Mouse (Mus musculus): ENCODE data around the gene Clrn3.
"Not testable (repeated sequence)": the region's sequence is repeated elsewhere in the genome, so short reads cannot be mapped to it uniquely, and the experiment has no call there.

Clrn3 gene

GRCm38 (mm10) chr7:135535908-135536307 is 7.5 kb upstream of the Clrn3 start:
- no peak for DNase-seq (ENCODE audit: low spot score)

DNA sequence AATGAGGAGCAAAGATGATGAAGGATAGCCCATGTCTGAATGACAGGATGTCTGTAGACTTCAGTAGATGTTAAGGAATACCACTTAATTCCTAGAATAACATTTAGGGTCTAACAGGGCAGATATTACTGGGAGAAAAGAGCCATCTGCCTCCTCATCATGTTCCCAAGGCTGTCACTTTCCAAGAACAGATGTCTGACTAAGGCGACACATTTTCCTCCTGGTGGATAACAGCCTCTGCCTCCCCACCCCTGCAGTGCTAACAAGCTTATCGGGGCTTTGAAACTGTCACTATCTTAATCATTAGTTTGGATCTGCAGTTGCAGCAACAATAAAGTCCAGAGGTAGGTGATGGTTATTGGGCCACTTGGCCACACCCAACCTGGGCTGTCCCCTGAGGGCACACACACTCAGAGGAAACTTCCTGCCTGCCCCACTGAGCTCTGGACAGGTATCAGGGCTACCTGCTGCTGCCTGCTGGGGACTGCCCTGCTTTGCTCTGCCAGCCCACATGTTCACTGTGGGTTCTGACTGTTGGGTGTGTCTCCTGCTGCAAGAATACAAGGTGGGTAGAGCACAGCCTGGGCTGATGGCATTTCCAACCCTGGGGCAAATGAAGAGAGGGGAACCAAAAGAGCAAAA is 6.2 kb upstream of the Clrn3 start:
- DNase-seq (ENCODE audit: low spot score), result no peak

DNA sequence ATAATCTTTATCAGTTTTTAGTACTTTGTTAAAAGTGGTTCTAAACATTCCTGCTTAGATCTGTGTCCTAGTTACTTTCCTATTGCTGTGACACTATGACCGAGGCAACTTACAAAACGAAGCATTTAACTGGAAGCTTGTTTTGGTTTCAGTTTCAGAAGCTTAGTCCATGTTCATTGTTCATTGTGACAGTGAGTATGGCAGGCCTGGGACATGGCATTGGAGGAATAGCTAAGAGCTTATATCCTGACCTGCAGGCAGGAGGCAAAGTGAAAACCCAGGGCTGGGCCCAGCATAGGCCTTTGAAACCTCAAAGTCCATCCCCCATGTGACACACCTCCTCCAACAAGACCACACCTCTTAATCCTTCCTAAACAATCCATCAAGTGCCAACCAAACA is 614 bp upstream of the Clrn3 start:
- DNase-seq (ENCODE audit: low spot score), result no peak

DNA sequence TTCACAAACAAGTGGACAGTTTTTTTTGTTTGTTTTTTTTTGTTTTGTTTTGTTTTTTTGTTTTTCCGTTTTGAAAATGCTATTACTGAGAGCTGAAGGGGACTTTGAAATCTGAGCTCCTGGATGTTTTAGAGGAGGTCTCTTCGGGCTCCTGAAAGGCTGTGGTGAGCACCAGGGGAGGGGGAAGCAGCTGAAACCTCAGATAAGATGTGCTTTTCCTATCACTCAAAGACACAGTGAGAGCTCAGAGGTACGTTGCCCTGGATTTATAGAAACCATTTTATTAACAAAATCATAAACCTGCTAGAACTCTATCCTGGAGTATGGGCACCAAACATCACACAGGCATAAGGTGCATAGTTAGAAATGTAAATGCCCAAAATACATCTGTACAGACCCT is 1.3 kb downstream of the Clrn3 start:
- no peak for DNase-seq (ENCODE audit: low spot score)

- DNase-seq (ENCODE audit: low spot score), result no peak
These were observed 1.8 kb downstream of the Clrn3 start for GRCm38 (mm10) chr7:135526574-135527152.

GRCm38 (mm10) chr7:135524424-135524967 is 4.0 kb downstream of the Clrn3 start:
- DNase-seq (ENCODE audit: low spot score), result no peak

DNA sequence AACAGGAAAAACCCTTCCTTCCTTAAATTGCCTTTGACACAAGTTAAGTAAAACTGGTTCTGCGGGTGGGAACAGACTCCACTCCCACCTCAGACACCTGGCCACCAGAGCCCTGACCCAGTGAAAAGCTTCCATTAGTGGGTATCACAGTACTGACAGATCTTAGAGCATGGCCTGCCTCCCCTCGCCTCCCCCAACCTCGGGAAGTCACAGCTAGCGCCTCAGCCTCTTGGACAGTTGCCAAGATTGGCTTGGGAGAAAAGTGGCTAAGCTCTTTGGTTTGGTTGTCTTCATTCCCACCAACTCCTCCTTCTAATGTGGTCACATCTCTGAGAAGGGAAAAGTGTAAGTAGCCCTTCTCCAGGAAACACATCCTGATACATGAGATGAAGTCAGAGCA is 4.5 kb downstream of the Clrn3 start:
- DNase-seq (ENCODE audit: low spot score), result no peak

GRCm38 (mm10) chr7:135521755-135522512 is 6.5 kb downstream of the Clrn3 start:
- DNase-seq (ENCODE audit: low spot score), result no peak

- no peak for DNase-seq (ENCODE audit: low spot score)
These were observed 8.2 kb downstream of the Clrn3 start for GRCm38 (mm10) chr7:135520241-135520640.

DNA sequence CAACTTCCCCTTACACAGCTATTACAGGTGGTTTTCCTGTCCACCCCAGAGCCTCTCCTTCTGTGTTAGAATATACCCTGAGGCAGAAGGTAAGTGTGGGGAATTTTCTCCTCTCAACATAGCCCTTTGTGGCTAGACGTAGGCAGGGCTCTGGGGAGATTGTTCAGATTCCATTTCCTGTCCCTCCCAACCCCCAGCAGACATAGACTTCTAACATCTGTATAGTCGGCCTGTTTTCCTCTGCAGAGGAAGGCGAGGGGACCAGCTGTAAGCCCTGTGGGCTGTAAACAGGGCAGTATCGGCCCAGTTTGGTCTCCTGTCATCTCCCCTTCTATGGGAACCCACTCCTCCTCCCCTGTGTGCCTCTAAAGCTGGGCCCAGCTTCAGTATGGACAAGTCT is 11.3 kb downstream of the Clrn3 start:
- DNase-seq (ENCODE audit: low spot score), result no peak

GRCm38 (mm10) chr7:135511723-135512122 is 16.7 kb downstream of the Clrn3 start:
- no peak for DNase-seq (ENCODE audit: low spot score)

DNA sequence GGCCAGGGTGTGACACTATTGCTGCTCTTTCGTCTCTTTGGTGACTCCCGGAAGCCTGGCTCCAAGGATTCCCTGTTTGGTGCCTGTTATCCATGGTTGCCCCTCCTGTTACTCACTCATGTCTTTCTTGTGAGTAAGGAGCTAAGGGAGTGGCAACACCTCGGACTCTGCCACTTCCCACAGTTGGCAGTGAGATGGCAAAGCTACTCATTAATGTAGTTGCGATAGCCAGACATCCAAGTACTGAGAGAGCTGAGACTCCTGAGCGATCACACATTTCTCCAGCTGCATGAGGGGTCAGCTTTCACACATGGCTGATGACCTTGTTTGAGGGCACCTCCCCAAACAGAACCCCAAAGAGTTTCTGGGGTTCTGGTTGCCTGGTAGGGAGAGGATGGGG is 18.0 kb downstream of the Clrn3 start:
- no peak for DNase-seq (ENCODE audit: low spot score)

GRCm38 (mm10) chr7:135509272-135509671 is 19.2 kb downstream of the Clrn3 start:
- no peak for DNase-seq (ENCODE audit: low spot score)

- DNase-seq (ENCODE audit: low spot score), result no peak
These were observed 19.9 kb downstream of the Clrn3 start for GRCm38 (mm10) chr7:135508602-135509001.

- not testable (repeated sequence) for DNase-seq (ENCODE audit: low spot score)
These were observed 21.9 kb downstream of the Clrn3 start for GRCm38 (mm10) chr7:135506506-135506905.

GRCm38 (mm10) chr7:135499403-135499802 is 29.1 kb downstream of the Clrn3 start:
- no peak for DNase-seq (ENCODE audit: low spot score)

DNA sequence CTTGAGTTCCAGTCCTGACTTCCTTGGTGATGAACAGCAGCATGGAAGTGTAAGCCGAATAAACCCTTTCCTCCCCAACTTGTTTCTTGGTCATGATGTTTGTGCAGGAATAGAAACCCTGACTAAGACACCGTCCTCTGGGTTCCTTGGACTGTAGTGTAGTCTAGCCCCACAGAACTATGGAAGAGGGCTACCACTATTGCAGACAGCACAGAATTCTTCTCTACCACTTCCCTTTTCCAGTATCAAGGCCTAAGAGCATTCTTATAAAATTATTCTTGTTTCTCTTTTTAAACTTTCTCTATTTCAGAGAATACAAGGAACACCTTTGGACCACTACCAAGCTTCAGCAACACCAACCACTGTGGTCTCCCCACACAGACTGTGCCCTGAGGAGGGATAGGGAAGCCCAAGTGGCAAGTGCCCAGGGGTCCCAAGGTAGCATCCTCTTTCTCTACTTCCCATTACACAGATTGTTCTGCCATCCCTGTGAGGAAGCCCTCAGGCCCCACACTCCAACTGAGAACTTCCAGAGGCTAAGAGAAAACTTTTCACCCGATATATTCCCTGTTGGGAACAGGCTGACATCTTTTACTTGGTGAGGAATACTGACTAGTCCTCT is 29.8 kb downstream of the Clrn3 start:
- DNase-seq (ENCODE audit: low spot score), result no peak

- no peak for DNase-seq (ENCODE audit: low spot score)
These were observed 33.2 kb downstream of the Clrn3 start for GRCm38 (mm10) chr7:135495303-135495702.

DNA sequence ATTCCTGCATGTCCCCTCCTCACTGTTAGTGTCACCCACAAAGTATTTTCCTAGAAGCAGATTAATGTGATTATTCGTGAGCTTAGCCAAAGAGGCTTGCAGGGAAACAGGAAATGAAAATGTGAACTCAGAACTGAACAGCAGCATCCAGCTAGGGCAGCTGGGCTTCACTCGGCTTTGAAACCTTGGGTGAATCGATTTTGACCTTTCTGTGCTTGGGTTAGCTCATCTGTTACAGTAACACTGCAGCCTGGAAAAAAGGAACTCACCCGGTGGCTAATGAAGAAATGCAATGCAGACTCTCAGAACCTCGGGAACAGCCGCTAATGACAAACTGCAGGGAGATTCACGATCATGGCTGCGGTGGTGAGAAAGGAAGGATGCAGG is 38.0 kb downstream of the Clrn3 start:
- no peak for DNase-seq (ENCODE audit: low spot score)

- no peak for DNase-seq (ENCODE audit: low spot score)
These were observed 38.5 kb downstream of the Clrn3 start for GRCm38 (mm10) chr7:135489724-135490499.

GRCm38 (mm10) chr7:135488214-135488810 is 40.1 kb downstream of the Clrn3 start:
- DNase-seq (ENCODE audit: low spot score), result no peak

Measured in spleen, adult 12 weeks (tissue).